Mouse (Mus musculus) bone marrow macrophage, adult 2 months (primary cell): ENCODE data around the gene Mark3. TPM values are rescaled to one million over a fixed set of nuclear protein-coding genes. Genes with fewer than 3 reads are reported as not detected.

Experiments
- H3K27ac ChIP-seq: 2 replicates; pipeline ENCODE4 v1.5.1; 2012; ENCODE audit warnings: low read depth, low read length; ENCODE audit not compliant: insufficient read depth
- H3K4me1 ChIP-seq: 2 replicates; pipeline ENCODE4 v1.6.1; 2012; ENCODE audit warnings: low read length; ENCODE audit not compliant: control insufficient read depth, insufficient read depth
- H3K4me3 ChIP-seq: 2 replicates; pipeline ENCODE4 v1.5.1; 2012; ENCODE audit warnings: mild to moderate bottlenecking, low read length, moderate library complexity; ENCODE audit not compliant: insufficient read depth
- CTCF ChIP-seq: IDR thresholded peaks from 2 replicates; pipeline ENCODE4 v1.5.1; 2012; ENCODE audit warnings: low read depth, mild to moderate bottlenecking, low read length, moderate library complexity
- POLR2A ChIP-seq: IDR thresholded peaks from 2 replicates; pipeline ENCODE4 v1.6.1; 2012; ENCODE audit warnings: mild to moderate bottlenecking, low read depth, low read length, borderline replicate concordance
- polyA plus RNA-seq: library from polyadenylated mRNA; stranded (reverse); fragments of >200 nt; gene quantifications from 2 replicates; pipeline ENCODE4 v1.2.4, GENCODE M21; 2012; ENCODE audit not compliant: missing spikeins, insufficient read depth, insufficient read length

The Mark3 gene
- polyA plus RNA-seq, 1 experiment = 28.6 TPM

GRCm38 (mm10) chr12:111559647-111560258 is 14.6 kb upstream of the Mark3 start:
- Histone ChIP-seq H3K4me1 (peaks cover 16% of the 10 kb centered on the region), H3K27ac (peak overlapping the region; percentile 0; the same call in 1 of the 2 replicates), H3K4me3 (peak overlapping the region; percentile 55)
- TF ChIP-seq CTCF = no peak
- no peak for TF ChIP-seq POLR2A

DNA sequence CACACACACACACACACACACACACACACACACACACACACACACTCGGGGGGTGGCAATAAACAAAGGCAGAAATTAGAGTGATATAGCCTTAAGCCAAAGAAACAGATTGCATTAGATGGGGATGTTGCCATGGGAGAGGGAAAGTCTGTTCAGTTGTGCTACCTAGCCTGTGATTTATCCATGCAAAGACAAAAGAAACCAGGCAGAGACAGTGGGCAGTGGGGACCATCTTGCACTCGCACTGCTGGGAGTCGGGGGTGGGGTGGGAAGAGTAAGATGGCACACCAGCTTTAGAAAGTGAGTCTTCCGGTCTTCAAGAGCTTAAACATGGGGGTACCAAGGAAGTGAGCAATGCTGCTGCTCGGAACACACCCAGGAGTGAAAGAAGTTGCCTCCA is 14.0 kb upstream of the Mark3 start:
- Histone ChIP-seq H3K27ac (no peak overlapping the region), H3K4me1 (peaks cover 16% of the 10 kb centered on the region), H3K4me3 (peak overlapping the region; percentile 55)
- TF ChIP-seq CTCF (no peak), POLR2A (no peak)

DNA sequence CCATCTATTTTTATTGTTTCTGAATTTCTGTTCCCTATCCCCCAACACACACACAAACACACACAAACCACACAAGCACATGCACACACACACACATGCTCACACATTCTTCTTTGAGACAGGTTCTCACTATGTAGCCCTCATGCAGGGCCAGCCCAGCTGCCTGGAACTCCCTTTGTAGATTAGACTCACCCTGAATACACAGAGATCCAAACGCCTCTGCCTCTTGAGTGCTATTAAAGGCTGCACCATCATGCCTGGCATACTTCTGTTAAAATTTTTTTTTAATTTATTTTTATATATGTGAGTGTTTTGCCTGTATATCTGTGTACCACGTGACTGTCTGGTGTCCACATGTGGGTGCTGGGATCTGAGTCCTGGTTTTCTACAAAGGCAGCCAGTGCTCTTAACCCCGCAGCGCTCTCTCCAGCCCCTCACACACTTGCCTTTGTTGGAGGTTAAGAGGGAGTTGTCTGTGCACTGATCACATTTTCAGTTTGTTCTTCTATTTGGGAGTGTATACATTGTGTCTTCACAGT is 12.0 kb upstream of the Mark3 start:
- peaks cover 12% of the 10 kb centered on the region for H3K4me1 ChIP-seq
- no peak overlapping the region for H3K27ac ChIP-seq
- TF ChIP-seq CTCF (no peak), POLR2A (no peak)
- no peak overlapping the region for H3K4me3 ChIP-seq

- no peak overlapping the region for H3K27ac ChIP-seq
- no peak overlapping the region for H3K4me3 ChIP-seq
- no peak for TF ChIP-seq POLR2A
- TF ChIP-seq CTCF = no peak
- peaks cover 8% of the 10 kb centered on the region for H3K4me1 ChIP-seq
Measured at GRCm38 (mm10) chr12:111563076-111563629, 11.2 kb upstream of the Mark3 start.

GRCm38 (mm10) chr12:111565363-111565762 is 9.0 kb upstream of the Mark3 start:
- Histone ChIP-seq H3K4me1 (no peaks in the 10 kb centered on the region), H3K4me3 (no peak overlapping the region), H3K27ac (no peak overlapping the region)
- TF ChIP-seq POLR2A = no peak
- TF ChIP-seq CTCF = no peak

DNA sequence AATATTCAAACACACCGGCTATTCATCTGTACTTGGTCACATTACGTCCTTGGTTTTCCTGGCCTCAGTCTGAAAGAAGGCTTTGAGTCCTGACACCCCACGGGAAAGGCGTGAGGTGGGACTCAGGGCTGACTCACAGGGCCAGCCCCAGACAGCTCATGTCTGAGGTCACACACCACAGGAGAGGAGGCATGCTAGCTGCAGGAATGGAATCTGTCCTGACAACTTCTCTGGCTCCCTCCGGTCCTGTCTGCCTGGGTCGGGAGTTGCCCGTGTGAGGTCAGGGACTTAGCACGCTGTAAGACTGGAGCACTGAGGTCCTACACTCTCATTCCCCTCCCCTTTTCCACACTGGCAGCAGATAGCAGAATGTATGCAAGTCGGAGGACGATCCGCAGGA is 5.5 kb upstream of the Mark3 start:
- Histone ChIP-seq H3K4me3 (no peak overlapping the region), H3K4me1 (peaks cover 6% of the 10 kb centered on the region), H3K27ac (no peak overlapping the region)
- TF ChIP-seq CTCF = no peak
- no peak for TF ChIP-seq POLR2A

GRCm38 (mm10) chr12:111572406-111572805 is 1.9 kb upstream of the Mark3 start:
- no peak overlapping the region for H3K27ac ChIP-seq
- TF ChIP-seq POLR2A (no peak), CTCF (no peak)
- peaks cover 11% of the 10 kb centered on the region for H3K4me1 ChIP-seq
- H3K4me3 ChIP-seq = no peak overlapping the region

DNA sequence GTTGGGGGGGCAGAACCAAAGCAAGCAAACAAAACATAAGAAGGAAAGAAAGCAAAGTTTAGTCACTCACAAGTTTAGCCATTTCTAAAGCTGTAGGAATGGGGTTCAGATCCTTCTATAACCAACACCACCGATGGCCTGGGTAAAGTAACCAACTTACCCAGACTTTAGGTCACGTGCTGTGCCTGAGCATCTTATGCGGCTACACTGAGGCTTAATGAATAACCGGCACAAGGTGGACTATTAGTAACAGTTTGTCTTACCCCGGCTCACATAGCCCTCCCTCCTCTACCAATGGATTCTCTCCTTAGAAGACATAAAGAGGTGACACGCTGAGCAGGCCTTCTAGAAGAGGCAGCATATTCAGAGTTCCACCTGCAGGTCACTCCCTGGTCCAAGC is 1.0 kb upstream of the Mark3 start:
- peaks cover 11% of the 10 kb centered on the region for H3K4me1 ChIP-seq
- TF ChIP-seq CTCF = no peak
- TF ChIP-seq POLR2A = no peak
- H3K27ac ChIP-seq = no peak overlapping the region
- H3K4me3 ChIP-seq = no peak overlapping the region

- TF ChIP-seq POLR2A (no peak), CTCF (no peak)
- Histone ChIP-seq H3K27ac (peak overlapping the region; percentile 12; the same call in 1 of the 2 replicates), H3K4me3 (peak overlapping the region; percentile 79), H3K4me1 (peaks cover 11% of the 10 kb centered on the region)
Measured at GRCm38 (mm10) chr12:111574887-111575838, 840 bp downstream of the Mark3 start.
